Mouse (Mus musculus): Measurements from ENCODE around the gene Irf2bp1. TPM values are rescaled to one million over a fixed set of nuclear protein-coding genes. Genes with fewer than 3 reads are reported as not detected.

Irf2bp1 gene
- 10 to 100 TPM; 13.8 to 15.1 TPM for total RNA-seq (2021)
- long read RNA-seq, experiment 1, transcript Irf2bp1-201 (1 exons, 2,734 nt) = major isoform, 12 of 12 reads
- long read RNA-seq, experiment 1, partial matches to known transcripts = 0 of 12 reads
- long read RNA-seq, experiment 1, other reads (novel, unspliced or antisense) = 0 of 12 reads
- long read RNA-seq, experiment 2, transcript Irf2bp1-201 (1 exons, 2,734 nt) = major isoform, 25 of 27 reads
- long read RNA-seq, experiment 2, partial matches to known transcripts = 0 of 27 reads
- long read RNA-seq, experiment 2, other reads (novel, unspliced or antisense) = 2 of 27 reads

GRCm38 (mm10) chr7:19003902-19004630 lies at the start of gene Irf2bp1:
TSS of gene Irf2bp1 (plus strand) at chr7:19004044.
- peak; percentile 91 to 93 for DNase-seq
- intact Hi-C loops (cut with DNase I) = no loop called here

GRCm38 (mm10) chr7:18957569-18958383 lies 46.1 kb upstream of the Irf2bp1 start:
- DNase-seq = peak; percentile 42 to 45
- intact Hi-C loops (cut with DNase I) = no loop called here

- intact Hi-C loops (cut with DNase I) = no loop called here
Observed at GRCm38 (mm10) chr7:18958384-18958766, 45.5 kb upstream of the Irf2bp1 start.

GRCm38 (mm10) chr7:18959446-18959845 lies 44.4 kb upstream of the Irf2bp1 start:
- intact Hi-C loops (cut with DNase I) = no loop called here
- no peak for DNase-seq

More at GRCm38 (mm10) chr7:18958384-18958766, 45.5 kb upstream of the Irf2bp1 start:
- DNase-seq = no peak

- no peak for DNase-seq
- intact Hi-C loops (cut with DNase I) = loop anchor here (5.0 kb wide), 1 partner anchor 65 kb away; no protein-coding TSS in a partner anchor
Observed at GRCm38 (mm10) chr7:18962171-18962792, 41.6 kb upstream of the Irf2bp1 start.

GRCm38 (mm10) chr7:18962795-18963194 lies 41.0 kb upstream of the Irf2bp1 start:
- intact Hi-C loops (cut with DNase I) = loop anchor here (5.0 kb wide), 1 partner anchor 65 kb away; no protein-coding TSS in a partner anchor
- DNase-seq = no peak

- intact Hi-C loops (cut with DNase I) = loop anchor here (5.0 kb wide), 1 partner anchor 66 kb away; no protein-coding TSS in a partner anchor
- no peak for DNase-seq
Observed at GRCm38 (mm10) chr7:18963294-18963843, 40.5 kb upstream of the Irf2bp1 start.

GRCm38 (mm10) chr7:18965312-18965711 lies 38.5 kb upstream of the Irf2bp1 start:
- intact Hi-C loops (cut with DNase I) = no loop called here
- no peak for DNase-seq

GRCm38 (mm10) chr7:18967603-18968002 lies 36.2 kb upstream of the Irf2bp1 start:
- intact Hi-C loops (cut with DNase I) = no loop called here
- no peak for DNase-seq

- intact Hi-C loops (cut with DNase I) = no loop called here
- DNase-seq = no peak
Observed at GRCm38 (mm10) chr7:18970956-18971355, 32.9 kb upstream of the Irf2bp1 start.

GRCm38 (mm10) chr7:18978381-18978780 lies 25.5 kb upstream of the Irf2bp1 start:
- intact Hi-C loops (cut with DNase I) = no loop called here
- no peak for DNase-seq

GRCm38 (mm10) chr7:18986503-18986902 lies 17.3 kb upstream of the Irf2bp1 start:
- intact Hi-C loops (cut with DNase I) = no loop called here
- no peak for DNase-seq

GRCm38 (mm10) chr7:18987100-18987499 lies 16.7 kb upstream of the Irf2bp1 start, which contains the start of gene Nanos2:
TSS of gene Nanos2 (plus strand) at chr7:18987400.
- no peak for DNase-seq
- intact Hi-C loops (cut with DNase I) = no loop called here

- intact Hi-C loops (cut with DNase I) = no loop called here
- DNase-seq = no peak
Observed at GRCm38 (mm10) chr7:18987747-18988146, 16.1 kb upstream of the Irf2bp1 start.

GRCm38 (mm10) chr7:18988780-18989179 lies 15.1 kb upstream of the Irf2bp1 start:
- DNase-seq = no peak
- intact Hi-C loops (cut with DNase I) = no loop called here

- intact Hi-C loops (cut with DNase I) = loop anchor here (5.0 kb wide), 1 partner anchor 83 kb away; no protein-coding TSS in a partner anchor
Observed at GRCm38 (mm10) chr7:18989995-18990394, 13.8 kb upstream of the Irf2bp1 start.

GRCm38 (mm10) chr7:18990601-18991295 lies 13.1 kb upstream of the Irf2bp1 start, which contains the start of gene Mypop:
TSS of gene Mypop (plus strand) at chr7:18991245.
- intact Hi-C loops (cut with DNase I) = loop anchor here (5.0 kb wide), 1 partner anchor 83 kb away; no protein-coding TSS in a partner anchor
- peak; percentile 99 to 100 for DNase-seq

More at GRCm38 (mm10) chr7:18989995-18990394, 13.8 kb upstream of the Irf2bp1 start:
- no peak for DNase-seq

- intact Hi-C loops (cut with DNase I) = loop anchor here (5.0 kb wide), 1 partner anchor 84 kb away; no protein-coding TSS in a partner anchor
- DNase-seq = no peak
Observed at GRCm38 (mm10) chr7:18991660-18992293, 12.1 kb upstream of the Irf2bp1 start.
